Mouse (Mus musculus) E14TG2a.4 (cell line): ENCODE results near the gene Atp6v1a.

Experiments
- CTCF ChIP-seq: conservative IDR thresholded peaks from 2 replicates; pipeline ENCODE4 v1.5.1; 2014; ENCODE audit warnings: low read length
- POU5F1 ChIP-seq: IDR thresholded peaks from 2 replicates; pipeline ENCODE4 v1.6.1; 2014; ENCODE audit warnings: low read length, borderline replicate concordance

DNA sequence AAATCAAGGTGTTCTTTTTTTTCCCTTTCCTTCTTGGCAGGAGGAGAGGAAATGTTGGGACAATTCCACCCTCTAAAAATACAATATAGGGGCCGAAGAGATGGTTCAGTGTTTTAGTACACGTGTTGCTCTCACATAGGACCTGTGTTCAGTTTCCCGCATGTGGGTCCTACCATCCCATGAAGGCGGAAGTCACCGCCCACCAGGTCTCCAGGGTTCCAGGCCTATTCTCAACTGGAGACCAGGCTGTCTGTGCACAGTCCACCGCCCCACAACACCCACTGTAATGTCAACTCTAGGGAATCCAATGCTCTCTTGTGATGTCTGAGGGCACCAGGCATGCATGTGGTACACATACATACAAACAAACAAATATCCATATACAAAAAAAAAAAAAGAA, 17.4 kb downstream of the Atp6v1a start:
- TF ChIP-seq CTCF (no peak), POU5F1 (no peak)
